Mouse (Mus musculus) brain, adult 2 months (tissue): ENCODE results near the gene Gm12248.

Experiments used
- DNase-seq: peaks from one replicate; pipeline ENCODE4 v3.0.0; 2011; ENCODE audit warnings: low read depth, low spot score

The Gm12248 gene

GRCm38 (mm10) chr11:58033635-58034034, 59.3 kb downstream of the Gm12248 start:
- peak; percentile 49 for DNase-seq

- no peak for DNase-seq
These were observed 61.8 kb downstream of the Gm12248 start for GRCm38 (mm10) chr11:58031176-58031575.

GRCm38 (mm10) chr11:58029869-58030268, 63.1 kb downstream of the Gm12248 start:
- no peak for DNase-seq

- no peak for DNase-seq
These were observed 64.0 kb downstream of the Gm12248 start for GRCm38 (mm10) chr11:58028981-58029380.

- no peak for DNase-seq
These were observed 66.1 kb downstream of the Gm12248 start for GRCm38 (mm10) chr11:58026860-58027259.

GRCm38 (mm10) chr11:58026337-58026736, 66.6 kb downstream of the Gm12248 start:
- DNase-seq: no peak

- DNase-seq: no peak
These were observed 67.1 kb downstream of the Gm12248 start for GRCm38 (mm10) chr11:58025881-58026280.

- peak; percentile 48 for DNase-seq
These were observed 68.3 kb downstream of the Gm12248 start for GRCm38 (mm10) chr11:58024671-58025070.

- DNase-seq: no peak
These were observed 68.7 kb downstream of the Gm12248 start for GRCm38 (mm10) chr11:58024271-58024670.

GRCm38 (mm10) chr11:58021618-58022017, 71.3 kb downstream of the Gm12248 start:
- DNase-seq: no peak

GRCm38 (mm10) chr11:58021095-58021494, 71.8 kb downstream of the Gm12248 start:
- peak; percentile 36 for DNase-seq

- no peak for DNase-seq
These were observed 74.2 kb downstream of the Gm12248 start for GRCm38 (mm10) chr11:58018701-58019100.

- peak; percentile 79 for DNase-seq
These were observed 74.6 kb downstream of the Gm12248 start for GRCm38 (mm10) chr11:58018287-58018686.

- DNase-seq: no peak
These were observed 75.5 kb downstream of the Gm12248 start for GRCm38 (mm10) chr11:58017422-58017821.

GRCm38 (mm10) chr11:58016371-58016770, 76.6 kb downstream of the Gm12248 start:
- DNase-seq: peak; percentile 56

- DNase-seq: no peak
These were observed 77.6 kb downstream of the Gm12248 start for GRCm38 (mm10) chr11:58015339-58015738.

- DNase-seq: no peak
These were observed 78.3 kb downstream of the Gm12248 start for GRCm38 (mm10) chr11:58014604-58015003.
